Comparison of ENCODE assay signal across 8 mouse cellular contexts in the genomic region with DNA sequence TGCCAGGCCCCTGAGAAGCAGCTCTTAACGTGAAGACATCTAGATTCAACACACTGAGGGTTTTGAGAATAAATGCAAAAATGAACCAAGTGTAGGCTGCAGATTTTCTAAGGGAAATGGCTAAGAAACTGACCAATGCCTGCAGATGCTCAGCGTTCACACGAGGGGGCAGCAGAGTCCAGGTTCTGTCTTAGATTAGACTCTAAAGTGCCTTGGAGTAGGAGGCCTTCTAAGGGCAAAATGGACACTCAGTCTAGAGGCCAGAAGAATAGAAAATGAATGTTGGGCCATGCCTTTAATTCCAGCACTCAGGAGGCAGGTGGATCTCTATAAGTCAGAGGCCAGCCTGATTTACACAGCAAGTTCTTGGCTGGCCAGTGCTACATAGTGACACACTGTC. TPM values are rescaled to one million over a fixed set of nuclear protein-coding genes. Genes with fewer than 3 reads are reported as not detected.
A peak's percentile ranks its signal among the peaks of the same experiment; 100 is the strongest.
DNase-seq lines count a peak whose midpoint lies in the region; ATAC-seq and TF ChIP-seq lines count a peak whose summit lies in the region.
"Had no signal": no experiment of that assay in that cellular context is flagged by ENCODE, and none has a peak within 500 bp of the region (broad histone marks: within the 10 kb centered on the region; RNA-seq: fewer than 3 reads in every experiment).

No protein-coding gene starts in this region.

- no peak for TF ChIP-seq POLR2A in lung, adult 2 months (IDR thresholded peaks at IDR 0.05; ENCODE audit: borderline replicate concordance, extremely low read depth, low read depth, low read length)

- H3K4me3 ChIP-seq in lung, adult 2 months (replicated peaks; ENCODE audit: extremely low read depth, low read depth, low read length): no peak overlapping the region

- under 1% methylated on average over 3 of the region's 3 CpGs for WGBS in lung, adult 2 months

- H3K4me1 ChIP-seq in lung, adult 2 months (ENCODE audit: control insufficient read depth, insufficient read depth, low read length): no peaks in the 10 kb centered on the region

- peak; percentile 53 for DNase-seq in lung, adult 2 months
- no peak for DNase-seq in lung, adult 18-20 months
- peak; percentile 85 for DNase-seq in MN1 (ENCODE audit: low spot score)
- peak; percentile 39 for DNase-seq in c-Kit-positive CD71-positive TER-119-negative erythroid progenitor cells, embryonic 14.5 days (ENCODE audit: low read depth)
- DNase-seq in gastrocnemius, postnatal 14 days: peak; percentile 61
- DNase-seq in left cerebral cortex, adult 18-20 months (ENCODE audit: low spot score in 2 of 2): peak; percentile 33 to 42

- peak; percentile 84; the same call in 1 of the 2 replicates for ATAC-seq in monocyte, adult 5-6 weeks (replicated peaks; ENCODE audit: insufficient number of reproducible peaks, low FRiP score, low TSS enrichment, poor library complexity, severe bottlenecking)

- intact Hi-C loops in gastrocnemius, postnatal 14 days (cut with DNase I; ENCODE audit: low total_unique reads): loop anchor here (2.0 kb wide), 1 partner anchor 157 kb away; no protein-coding TSS in a partner anchor

- peak; percentile 95 for TF ChIP-seq CTCF in lung, adult 2 months (IDR thresholded peaks at IDR 0.05; ENCODE audit: insufficient read depth, low read length)

RNA-seq across cellular contexts. Expression of gene Trim56, which starts 15.5 kb away (rescaled TPM):
- 24.4 and 26.8 TPM in 2 replicates for polyA plus RNA-seq in lung, adult 2 months (2012; rRNA removed)
- 1 to 10 TPM; 7.6 to 9.1 TPM for total RNA-seq in gastrocnemius, postnatal 14 days (2021)
- total RNA-seq in left cerebral cortex, adult 18-20 months (2021): 1 to 10 TPM; 4.2 to 4.7 TPM
- total RNA-seq in monocyte, adult 5-6 weeks (2017): 36.1 to 76.1 TPM (median 37.9 TPM) in 3 replicates

RNA-seq across cellular contexts. Expression of gene Muc3, which starts 17.6 kb away (rescaled TPM):
- polyA plus RNA-seq in lung, adult 2 months (2012; rRNA removed): 4.3 TPM in 1 of 2 replicates, not detected in the other
- total RNA-seq in gastrocnemius, postnatal 14 days (2021): not detected
- total RNA-seq in left cerebral cortex, adult 18-20 months (2021): not detected
- total RNA-seq in monocyte, adult 5-6 weeks (2017): not detected in 3 replicates
- polyA plus RNA-seq: heart, embryonic 14.5 days had no signal

RNA-seq across cellular contexts. Expression of gene Serpine1, which starts 59.4 kb away (rescaled TPM):
- polyA plus RNA-seq in lung, adult 2 months (2012; rRNA removed): 19.8 and 22.0 TPM in 2 replicates
- 1 to 10 TPM; 1.2 to 1.9 TPM for total RNA-seq in gastrocnemius, postnatal 14 days (2021)
- under 1 TPM; 0.70 to 0.89 TPM for total RNA-seq in left cerebral cortex, adult 18-20 months (2021)
- total RNA-seq in monocyte, adult 5-6 weeks (2017): not detected in 3 replicates

Comparison
In these comparisons a context has a peak if more than half of its experiments do, and no peak if none do; other contexts are left out.
1. DNase-seq: peak in lung, adult 2 months (single experiment), MN1 (single experiment), c-Kit-positive CD71-positive TER-119-negative erythroid progenitor cells, embryonic 14.5 days (single experiment), gastrocnemius, postnatal 14 days (single experiment) and left cerebral cortex, adult 18-20 months (2 of 2); none in lung, adult 18-20 months (0 of 2).